Mouse (Mus musculus): ENCODE data around the gene Cmpk1.

DNA sequence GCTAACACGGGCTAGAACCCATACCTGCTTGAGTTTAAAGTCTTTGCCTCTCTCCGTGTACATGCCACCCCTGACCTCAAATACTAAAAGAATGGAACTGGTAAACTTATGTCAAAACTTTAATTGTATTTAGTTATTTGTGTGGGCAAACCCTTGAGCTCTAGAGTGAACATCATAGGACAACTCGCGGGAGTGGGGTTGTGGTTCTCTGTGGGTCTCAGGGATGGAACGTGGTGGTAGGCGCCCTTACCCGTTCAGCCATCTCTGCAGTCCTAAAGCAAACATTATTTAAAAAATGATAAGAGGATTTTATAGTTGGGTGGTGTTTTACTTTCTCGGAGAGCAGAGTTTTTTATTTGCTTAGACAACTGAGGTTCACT is 840 bp downstream of the Cmpk1 start:
- TF ChIP-seq CTCF (IDR thresholded peaks at IDR 0.05; ENCODE audit: low read depth, low read length) = 0 out of 2 replicates have a peak, but pooled peaks have one; percentile 16
- no peak for TF ChIP-seq POLR2A (IDR thresholded peaks at IDR 0.05; ENCODE audit: borderline replicate concordance, low read depth, low read length)

All from bone marrow macrophage, adult 2 months (primary cell).